Mouse (Mus musculus) urinary bladder, postnatal 0 days (tissue): ENCODE data around the gene Sec14l4. TPM values are rescaled to one million over a fixed set of nuclear protein-coding genes. Genes with fewer than 3 reads are reported as not detected.

Experiments used
- polyA plus RNA-seq: library from polyadenylated mRNA; unstranded; fragments of >200 nt; fragmentation: Nextera tagmentation; extraction: Ambion mirVana; gene quantifications from 2 replicates; pipeline ENCODE4 v1.2.1, GENCODE M21; 2015

Gene Sec14l4
- polyA plus RNA-seq = not detected in 2 replicates

DNA sequence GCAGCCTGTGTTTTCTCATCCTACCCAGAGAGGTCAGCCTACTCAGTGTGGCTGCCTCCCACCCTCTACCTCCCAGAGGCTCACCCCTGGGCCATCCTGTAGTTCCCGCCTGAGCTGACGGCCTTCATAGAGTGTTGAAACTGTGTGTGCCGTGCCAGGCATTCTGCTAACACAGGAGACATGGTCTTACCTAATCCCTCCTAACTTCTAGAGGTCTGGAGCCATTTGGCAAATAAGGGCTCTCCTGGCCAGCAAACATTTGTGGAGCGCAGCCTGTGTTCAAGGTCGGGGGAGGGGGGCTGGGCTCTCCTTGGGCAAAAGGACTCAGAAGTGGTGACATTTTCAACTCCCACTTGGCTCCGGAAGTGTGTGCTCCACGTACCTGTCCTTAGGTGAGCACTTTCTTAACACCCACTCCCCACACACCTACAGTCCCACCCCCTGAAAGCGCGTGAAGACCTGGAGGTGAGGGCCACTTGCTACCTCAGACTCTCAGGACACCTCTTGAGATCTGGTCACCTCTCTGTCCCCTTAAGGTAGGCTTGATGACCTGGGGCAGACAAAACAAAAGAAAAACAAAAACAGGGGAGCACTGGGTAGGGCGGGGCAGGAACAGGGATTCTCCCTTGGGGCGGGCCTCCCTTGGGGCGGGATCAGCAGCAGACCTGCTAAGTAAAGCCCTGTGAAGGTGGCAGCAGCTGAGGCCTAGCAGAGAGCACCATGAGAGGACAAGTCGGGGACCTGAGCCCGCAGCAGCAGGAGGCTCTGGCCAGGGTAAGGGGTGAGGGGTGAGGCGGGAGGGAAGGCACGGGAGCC is at the start of gene Sec14l4:
Gene Sec14l4, plus strand, starts transcription at position 337 of the 816 bp plus-strand sequence.

DNA sequence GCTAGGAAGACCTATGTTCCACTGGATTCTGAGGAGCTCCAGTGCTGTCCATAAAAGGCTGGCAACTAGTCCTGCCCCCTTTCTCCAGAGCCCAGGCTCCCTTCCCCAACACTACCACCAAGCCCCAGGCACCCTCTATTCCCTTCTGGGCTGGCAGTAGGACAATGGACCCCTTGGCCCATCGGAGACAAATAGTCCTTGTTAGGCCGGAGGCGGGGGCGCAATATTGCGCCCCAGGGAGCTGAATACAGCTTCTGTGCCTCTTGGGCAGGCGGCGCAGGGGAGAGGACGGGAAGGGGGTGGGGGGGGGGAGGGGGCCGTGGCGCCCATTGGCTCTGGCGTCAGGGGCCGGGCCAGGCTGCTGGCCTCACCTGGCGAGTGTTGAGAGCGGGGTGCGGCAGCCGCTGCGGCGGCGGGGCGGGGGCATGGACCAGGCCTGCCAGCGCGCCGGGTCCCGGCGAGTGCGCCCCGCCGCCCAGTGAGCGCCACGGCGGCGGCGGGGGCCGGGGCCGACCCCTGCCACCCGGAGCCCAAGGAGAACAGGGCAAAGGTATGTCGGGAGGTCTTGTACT is 47.9 kb upstream of the Sec14l4 start, which contains the start of gene Gal3st1:
Gene Gal3st1, plus strand, starts transcription at position 346 of the 572 bp plus-strand sequence.

DNA sequence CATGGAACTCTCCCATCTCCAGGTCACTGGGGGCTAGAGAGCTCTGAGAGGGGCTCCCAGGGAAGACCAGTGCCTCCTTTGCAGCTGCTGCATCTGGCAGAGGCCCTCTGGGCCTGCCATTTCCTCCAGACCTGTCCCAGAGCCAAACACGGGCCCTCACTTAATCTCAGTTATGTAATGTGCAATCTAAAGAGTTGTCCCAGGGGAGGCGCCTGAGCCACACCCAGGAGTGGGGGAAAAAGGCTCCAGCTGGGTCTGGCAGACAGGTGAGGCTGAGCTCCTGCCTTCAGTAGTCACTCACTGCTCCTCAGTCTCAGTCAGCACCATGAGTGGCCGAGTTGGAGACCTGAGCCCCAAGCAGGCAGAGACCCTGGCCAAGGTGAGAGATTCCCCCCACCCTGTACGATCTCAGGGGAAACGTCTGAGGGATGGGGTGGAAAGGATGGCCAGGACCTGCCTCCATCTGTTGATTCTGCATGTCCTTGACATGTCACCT is 33.4 kb downstream of the Sec14l4 start, which contains the start of gene Sec14l3:
Gene Sec14l3, plus strand, starts transcription at position 215 of the 496 bp plus-strand sequence.

DNA sequence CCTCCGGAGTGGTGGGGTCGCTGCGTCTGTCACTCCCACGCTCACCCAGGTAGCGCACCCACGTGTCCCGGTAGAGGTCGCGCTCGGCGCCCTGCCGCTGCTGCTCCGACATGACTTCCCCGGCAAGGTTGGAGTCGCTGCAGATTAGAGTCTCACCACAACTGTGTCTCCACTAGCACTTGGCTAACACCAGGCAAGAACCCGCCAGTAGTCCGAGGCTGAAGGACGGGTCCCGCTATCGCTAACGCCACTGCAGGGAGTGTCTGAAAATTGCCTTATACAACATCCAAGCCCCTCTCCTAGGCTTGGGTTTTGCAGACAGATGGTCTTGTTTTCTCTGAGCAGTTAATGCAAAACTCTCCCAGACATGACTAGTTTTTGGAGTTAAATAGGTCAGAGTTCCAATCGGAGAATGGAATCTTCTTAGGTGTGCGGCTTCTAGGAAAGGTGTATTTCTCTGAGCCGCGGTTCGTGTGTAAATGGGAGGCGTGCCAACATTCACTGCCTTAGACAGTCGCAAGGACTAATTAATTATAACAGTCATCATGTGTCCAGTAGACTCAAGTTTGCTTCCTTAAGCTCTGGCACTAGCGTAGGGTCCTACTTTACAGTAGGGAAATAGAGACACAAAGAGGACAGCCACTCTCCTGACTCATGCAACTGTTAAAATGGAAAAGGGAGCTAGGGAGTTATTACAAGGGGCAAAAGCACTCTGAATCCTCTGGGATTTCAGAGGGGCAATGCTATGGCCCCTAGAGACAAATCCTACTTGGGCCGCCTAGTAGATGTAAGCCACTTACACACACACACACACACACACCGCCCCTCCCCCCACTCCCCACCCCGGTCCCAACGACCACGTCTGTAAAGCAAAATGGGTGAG is 64.2 kb downstream of the Sec14l4 start, which contains the start of gene Mtfp1:
Gene Mtfp1, minus strand, starts transcription at position 275 of the 883 bp plus-strand sequence.

Other genes starting within 250 kb of the Sec14l4 start
- 0.46 and 0.47 TPM in 2 replicates for gene Osbp2, start 167.6 kb upstream of the Sec14l4 start, polyA plus RNA-seq
- 0.13 and 0.33 TPM in 2 replicates for gene 4921536K21Rik, start 136.4 kb upstream of the Sec14l4 start, polyA plus RNA-seq
- gene Dusp18, start 136.2 kb upstream of the Sec14l4 start, polyA plus RNA-seq = 4.6 and 4.7 TPM in 2 replicates
- 11.1 and 12.5 TPM in 2 replicates for gene Slc35e4, start 116.8 kb upstream of the Sec14l4 start, polyA plus RNA-seq
- gene Tcn2, start 99.3 kb upstream of the Sec14l4 start, polyA plus RNA-seq = 41.8 and 57.9 TPM in 2 replicates
- gene Pes1, start 67.5 kb upstream of the Sec14l4 start, polyA plus RNA-seq = 41.3 and 45.1 TPM in 2 replicates
- not detected in 2 replicates for gene 4930556J24Rik, start 54.7 kb upstream of the Sec14l4 start, polyA plus RNA-seq
- 2.4 TPM in 2 replicates for gene Gal3st1, start 47.8 kb upstream of the Sec14l4 start, polyA plus RNA-seq
- not detected in 2 replicates for gene Sec14l3, start 33.4 kb downstream of the Sec14l4 start, polyA plus RNA-seq
- gene Mtfp1, start 64.0 kb downstream of the Sec14l4 start, polyA plus RNA-seq = 2.1 and 3.4 TPM in 2 replicates
- 0.33 and 0.43 TPM in 2 replicates for gene Sec14l2, start 92.0 kb downstream of the Sec14l4 start, polyA plus RNA-seq
- gene Rnf215, start 103.7 kb downstream of the Sec14l4 start, polyA plus RNA-seq = 23.6 and 26.4 TPM in 2 replicates
- 3.2 and 3.5 TPM in 2 replicates for gene Ccdc157, start 128.8 kb downstream of the Sec14l4 start, polyA plus RNA-seq
- 15.5 and 20.5 TPM in 2 replicates for gene Sf3a1, start 128.9 kb downstream of the Sec14l4 start, polyA plus RNA-seq
- gene Tbc1d10a, start 155.3 kb downstream of the Sec14l4 start, polyA plus RNA-seq = 53.0 and 58.9 TPM in 2 replicates
- 16.8 and 18.0 TPM in 2 replicates for gene Castor1, start 186.8 kb downstream of the Sec14l4 start, polyA plus RNA-seq
- gene Osm, start 205.0 kb downstream of the Sec14l4 start, polyA plus RNA-seq = 0.28 and 10.3 TPM in 2 replicates
- gene Lif, start 226.1 kb downstream of the Sec14l4 start, polyA plus RNA-seq = 2.8 and 3.0 TPM in 2 replicates